Mouse (Mus musculus): Measurements from ENCODE around the gene Tm7sf3. TPM values are rescaled to one million over a fixed set of nuclear protein-coding genes. Genes with fewer than 3 reads are reported as not detected.

Gene Tm7sf3
- polyA plus RNA-seq, 2 experiments = 11.2 to 24.8 TPM

GRCm38 (mm10) chr6:146661655-146662054 lies 19.0 kb upstream of the Tm7sf3 start:
- DNase-seq (ENCODE audit: low read depth in 3 of 3, low spot score in 3 of 3) = no peak
- Histone ChIP-seq H3K4me2 (ENCODE audit: low read depth) (no peak overlapping the region), H3K4me1 (replicated peaks; ENCODE audit: control insufficient read depth in 2 of 2, insufficient read depth in 2 of 2, low read length in 1 of 2) (no peaks in the 10 kb centered on the region), H3K9me3 (ENCODE audit: control insufficient read depth, low read length) (no peaks in the 10 kb centered on the region), H3K4me3 (ENCODE audit: insufficient read depth in 1 of 2, low read depth in 2 of 2, low read length in 2 of 2) (no peak overlapping the region), H3K36me3 (replicated peaks; ENCODE audit: control insufficient read depth, insufficient read depth, low read depth) (no peaks in the 10 kb centered on the region), H3K27me3 (ENCODE audit: control insufficient read depth, insufficient read depth, low read length) (no peaks in the 10 kb centered on the region), H3K27ac (no peak overlapping the region), H3K9ac (replicated peaks) (no peak overlapping the region)
- no peak for ATAC-seq (ENCODE audit: insufficient read depth)
- 58% methylated on average over 5 of the region's 5 CpGs for WGBS (ENCODE audit: insufficient replicate concordance)
- TF ChIP-seq CTCF (IDR thresholded peaks at IDR 0.05; ENCODE audit: low read depth) = no peak
- no peak for TF ChIP-seq EP300 (IDR thresholded peaks at IDR 0.05; ENCODE audit: low read depth)

- H3K27ac ChIP-seq = no peak overlapping the region
- H3K4me1 ChIP-seq (replicated peaks; ENCODE audit: control insufficient read depth in 2 of 2, insufficient read depth in 2 of 2, low read length in 1 of 2) = no peaks in the 10 kb centered on the region
- no peak overlapping the region for H3K9ac ChIP-seq (replicated peaks)
- WGBS (ENCODE audit: insufficient replicate concordance) = 47% methylated on average over 2 of the region's 2 CpGs
- H3K9me3 ChIP-seq (ENCODE audit: control insufficient read depth, low read length) = no peaks in the 10 kb centered on the region
- DNase-seq (ENCODE audit: low read depth in 3 of 3, low spot score in 3 of 3) (no peak), ATAC-seq (ENCODE audit: insufficient read depth) (no peak)
- no peak overlapping the region for H3K4me3 ChIP-seq (ENCODE audit: insufficient read depth in 1 of 2, low read depth in 2 of 2, low read length in 2 of 2)
- H3K36me3 ChIP-seq (replicated peaks; ENCODE audit: control insufficient read depth, insufficient read depth, low read depth) = no peaks in the 10 kb centered on the region
- no peak for TF ChIP-seq EP300 (IDR thresholded peaks at IDR 0.05; ENCODE audit: low read depth)
- peak; percentile 45 for TF ChIP-seq CTCF (IDR thresholded peaks at IDR 0.05; ENCODE audit: low read depth)
- no peaks in the 10 kb centered on the region for H3K27me3 ChIP-seq (ENCODE audit: control insufficient read depth, insufficient read depth, low read length)
- no peak overlapping the region for H3K4me2 ChIP-seq (ENCODE audit: low read depth)
Observed at GRCm38 (mm10) chr6:146660591-146660990, 18.0 kb upstream of the Tm7sf3 start.

GRCm38 (mm10) chr6:146653197-146653596 lies 10.6 kb upstream of the Tm7sf3 start:
- Histone ChIP-seq H3K36me3 (replicated peaks; ENCODE audit: control insufficient read depth, insufficient read depth, low read depth) (peaks cover 5% of the 10 kb centered on the region; the same call in 1 of the 2 replicates), H3K27me3 (ENCODE audit: control insufficient read depth, insufficient read depth, low read length) (no peaks in the 10 kb centered on the region), H3K4me3 (ENCODE audit: insufficient read depth in 1 of 2, low read depth in 2 of 2, low read length in 2 of 2) (no peak overlapping the region), H3K4me2 (ENCODE audit: low read depth) (no peak overlapping the region), H3K9ac (replicated peaks) (no peak overlapping the region), H3K9me3 (ENCODE audit: control insufficient read depth, low read length) (no peaks in the 10 kb centered on the region), H3K27ac (no peak overlapping the region), H3K4me1 (replicated peaks; ENCODE audit: control insufficient read depth in 2 of 2, insufficient read depth in 2 of 2, low read length in 1 of 2) (no peaks in the 10 kb centered on the region)
- TF ChIP-seq EP300 (IDR thresholded peaks at IDR 0.05; ENCODE audit: low read depth) (no peak), CTCF (IDR thresholded peaks at IDR 0.05; ENCODE audit: low read depth) (no peak)
- WGBS (ENCODE audit: insufficient replicate concordance) = 66% methylated on average over 3 of the region's 3 CpGs
- ATAC-seq (ENCODE audit: insufficient read depth) (no peak), DNase-seq (ENCODE audit: low read depth in 3 of 3, low spot score in 3 of 3) (no peak)

GRCm38 (mm10) chr6:146651431-146651830 lies 8.8 kb upstream of the Tm7sf3 start:
- no peak for DNase-seq (ENCODE audit: low read depth in 3 of 3, low spot score in 3 of 3)
- no peak overlapping the region for H3K27ac ChIP-seq
- H3K9ac ChIP-seq (replicated peaks) = no peak overlapping the region
- H3K36me3 ChIP-seq (replicated peaks; ENCODE audit: control insufficient read depth, insufficient read depth, low read depth) = peaks cover 5% of the 10 kb centered on the region; the same call in 1 of the 2 replicates
- no peaks in the 10 kb centered on the region for H3K27me3 ChIP-seq (ENCODE audit: control insufficient read depth, insufficient read depth, low read length)
- no peak overlapping the region for H3K4me3 ChIP-seq (ENCODE audit: insufficient read depth in 1 of 2, low read depth in 2 of 2, low read length in 2 of 2)
- no peak overlapping the region for H3K4me2 ChIP-seq (ENCODE audit: low read depth)
- H3K9me3 ChIP-seq (ENCODE audit: control insufficient read depth, low read length) = no peaks in the 10 kb centered on the region
- TF ChIP-seq CTCF (IDR thresholded peaks at IDR 0.05; ENCODE audit: low read depth) (no peak), EP300 (IDR thresholded peaks at IDR 0.05; ENCODE audit: low read depth) (no peak)
- H3K4me1 ChIP-seq (replicated peaks; ENCODE audit: control insufficient read depth in 2 of 2, insufficient read depth in 2 of 2, low read length in 1 of 2) = no peaks in the 10 kb centered on the region
- no peak for ATAC-seq (ENCODE audit: insufficient read depth)

- no peak overlapping the region for H3K4me2 ChIP-seq (ENCODE audit: low read depth)
- H3K36me3 ChIP-seq (replicated peaks; ENCODE audit: control insufficient read depth, insufficient read depth, low read depth) = peaks cover 5% of the 10 kb centered on the region; the same call in 1 of the 2 replicates
- H3K9me3 ChIP-seq (ENCODE audit: control insufficient read depth, low read length) = no peaks in the 10 kb centered on the region
- no peak for DNase-seq (ENCODE audit: low read depth in 3 of 3, low spot score in 3 of 3)
- TF ChIP-seq CTCF (IDR thresholded peaks at IDR 0.05; ENCODE audit: low read depth) (no peak), EP300 (IDR thresholded peaks at IDR 0.05; ENCODE audit: low read depth) (no peak)
- no peak for ATAC-seq (ENCODE audit: insufficient read depth)
- H3K4me3 ChIP-seq (ENCODE audit: insufficient read depth in 1 of 2, low read depth in 2 of 2, low read length in 2 of 2) = no peak overlapping the region
- H3K27ac ChIP-seq = no peak overlapping the region
- H3K9ac ChIP-seq (replicated peaks) = no peak overlapping the region
- 64% methylated on average over 2 of the region's 2 CpGs for WGBS (ENCODE audit: insufficient replicate concordance)
- H3K27me3 ChIP-seq (ENCODE audit: control insufficient read depth, insufficient read depth, low read length) = no peaks in the 10 kb centered on the region
- H3K4me1 ChIP-seq (replicated peaks; ENCODE audit: control insufficient read depth in 2 of 2, insufficient read depth in 2 of 2, low read length in 1 of 2) = no peaks in the 10 kb centered on the region
Observed at GRCm38 (mm10) chr6:146650013-146650412, 7.4 kb upstream of the Tm7sf3 start.
